Mouse (Mus musculus) thymus, postnatal 36 days (tissue): ENCODE results near the gene Dppa5a.

ENCODE experiments used
- DNase-seq, 2 experiments: peaks; one replicate each; pipeline ENCODE4 v3.0.0; 2022; ENCODE audit warnings: mixed read lengths in 2 of 2

Dppa5a gene

GRCm38 (mm10) chr9:78367959-78368358 lies at the start of gene Dppa5a:
Dppa5a (minus strand) TSS chr9:78368177.
- peak in 1 of 2 experiments; percentile 7 for DNase-seq

DNA sequence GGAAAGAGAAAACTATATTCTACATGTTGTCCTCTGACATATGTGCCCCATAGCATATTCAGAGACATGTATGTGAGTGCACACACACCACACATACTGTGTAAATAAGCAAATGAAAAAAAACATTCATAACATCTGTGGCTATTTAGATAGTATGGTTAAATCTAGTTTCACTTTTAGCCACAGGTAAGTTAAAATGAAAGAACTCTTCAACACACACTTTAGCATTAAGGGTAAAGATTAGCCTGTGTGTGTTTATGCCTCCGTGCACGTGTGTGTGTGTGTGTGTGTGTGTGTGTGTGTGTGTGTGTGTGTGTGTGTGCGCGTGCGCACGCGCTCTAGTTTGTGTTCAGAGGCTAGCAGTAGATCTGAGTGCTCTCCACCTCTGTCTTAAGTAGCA lies 33.6 kb upstream of the Dppa5a start:
- no peak for DNase-seq

DNA sequence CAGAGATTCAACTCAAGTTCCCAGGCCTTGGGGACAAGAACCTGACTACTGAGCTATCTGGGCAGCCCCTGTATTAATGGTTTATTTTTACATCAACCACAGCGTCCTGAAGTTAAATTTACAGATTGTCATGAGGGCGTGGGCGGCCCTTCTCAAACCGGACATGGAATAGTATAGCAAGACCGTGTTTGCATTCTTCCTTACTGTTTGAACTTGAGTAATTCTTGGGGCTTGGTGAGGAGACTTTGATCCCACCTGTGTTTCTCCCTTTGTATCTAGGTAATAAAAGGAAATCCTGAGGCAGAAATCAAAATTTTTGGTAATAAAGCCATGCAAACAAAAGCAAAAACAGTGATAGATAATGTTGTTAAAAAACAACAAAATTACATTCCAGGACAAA lies 32.6 kb upstream of the Dppa5a start:
- no peak for DNase-seq

DNA sequence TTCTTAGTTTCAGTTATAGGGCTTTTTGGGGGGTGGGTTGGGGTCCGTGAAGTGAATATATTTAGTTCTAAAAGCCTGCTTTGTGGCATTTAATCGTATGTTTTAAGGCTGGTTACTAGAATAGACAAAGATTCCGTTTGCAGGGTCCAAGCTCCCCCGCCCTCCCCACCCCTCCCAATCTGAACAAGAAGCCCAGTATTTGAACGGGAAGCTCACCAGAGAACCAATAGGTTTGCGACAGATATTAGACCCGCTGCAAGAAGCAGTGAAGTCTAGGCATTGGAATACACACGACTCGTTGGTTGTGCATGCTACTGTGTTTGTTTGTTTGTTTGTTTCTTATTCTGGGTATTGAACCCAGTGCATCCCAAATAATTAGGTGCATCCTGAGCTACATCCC lies 28.5 kb upstream of the Dppa5a start:
- no peak for DNase-seq

DNA sequence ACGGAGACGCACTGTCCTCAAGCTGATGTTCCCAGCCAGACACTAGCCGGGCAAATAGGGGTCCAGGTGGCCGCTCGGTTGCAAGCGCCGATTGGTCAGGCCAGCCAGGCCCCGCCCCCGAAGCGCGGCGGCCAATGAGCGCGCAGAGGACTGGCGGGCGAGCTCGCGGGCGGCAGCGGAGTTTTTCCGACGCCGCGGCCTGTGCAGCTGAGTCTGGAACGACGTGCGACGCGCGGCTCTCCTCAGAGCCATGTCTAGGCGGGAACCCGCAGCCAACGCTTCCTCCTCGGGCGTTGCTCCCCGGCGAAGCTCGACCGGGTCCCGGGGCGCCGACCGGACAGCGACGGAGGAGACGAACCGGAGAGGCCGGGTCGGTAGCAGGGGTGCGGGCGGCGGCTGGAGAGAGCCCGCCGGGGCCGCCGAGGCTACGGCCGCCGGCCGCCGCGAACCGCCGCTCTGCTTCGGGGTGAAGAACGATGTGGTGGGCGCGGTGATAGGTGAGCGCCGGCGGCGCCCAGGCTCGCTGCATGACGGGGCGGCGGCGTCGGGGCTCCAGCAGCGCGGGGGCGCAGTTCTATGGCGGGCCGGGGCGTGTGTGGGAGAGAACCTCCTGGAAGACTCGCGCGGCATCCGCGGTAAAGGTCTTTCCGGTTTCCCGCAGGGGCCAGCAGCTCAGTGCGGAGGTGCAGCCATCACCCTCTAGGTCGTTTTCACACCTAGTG lies 27.8 kb upstream of the Dppa5a start, which contains the start of gene Ddx43:
Ddx43 (plus strand) TSS at position 148 of the 722 bp plus-strand sequence.
- peak; percentile 30 to 46 for DNase-seq

- no peak for DNase-seq
Measured at GRCm38 (mm10) chr9:78395244-78395629, 27.3 kb upstream of the Dppa5a start.

GRCm38 (mm10) chr9:78394602-78395001 lies 26.6 kb upstream of the Dppa5a start:
- no peak for DNase-seq

DNA sequence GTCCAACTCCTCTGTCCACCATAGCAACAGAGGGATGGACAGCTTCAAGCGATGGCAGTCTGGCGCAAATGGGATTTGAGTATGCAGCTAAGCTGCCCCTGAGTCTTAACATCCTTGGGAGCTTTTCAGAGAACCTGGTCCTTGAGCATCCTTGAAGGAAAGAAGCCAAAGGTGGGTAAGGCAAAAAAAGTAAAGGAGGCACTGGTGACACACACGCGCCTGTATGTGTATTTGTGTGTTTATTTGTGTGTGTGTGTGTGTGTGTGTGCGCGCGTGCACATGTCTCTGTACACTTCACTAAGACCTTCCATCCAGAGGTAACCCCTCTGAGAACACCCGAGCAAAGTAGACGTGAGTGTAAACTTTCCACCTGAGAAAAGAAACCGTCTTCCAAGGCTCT lies 25.8 kb upstream of the Dppa5a start:
- DNase-seq = no peak

- no peak for DNase-seq
Measured at GRCm38 (mm10) chr9:78389981-78390380, 22.0 kb upstream of the Dppa5a start.

DNA sequence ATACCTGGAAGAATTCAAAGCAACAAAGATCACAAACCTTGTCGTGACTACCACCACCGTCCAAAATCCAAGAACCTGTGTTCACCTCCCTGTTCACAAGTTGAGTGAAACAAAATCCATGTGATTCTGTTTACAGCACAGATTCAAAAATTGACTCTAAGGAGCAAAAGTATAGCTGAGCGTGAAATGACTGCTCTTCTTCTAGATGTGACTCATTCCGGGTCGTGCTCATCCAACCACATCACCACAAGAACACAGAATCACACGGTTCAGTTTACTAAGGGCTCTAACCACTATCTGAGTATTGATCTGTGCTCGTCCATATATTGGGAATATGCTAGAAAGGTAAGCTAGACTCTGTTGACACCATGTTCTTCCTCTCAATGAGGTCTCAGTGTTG lies 19.0 kb upstream of the Dppa5a start:
- DNase-seq = no peak

- no peak for DNase-seq
Measured at GRCm38 (mm10) chr9:78385893-78386292, 17.9 kb upstream of the Dppa5a start.

GRCm38 (mm10) chr9:78378113-78378785 lies 10.3 kb upstream of the Dppa5a start, which contains the start of gene Ooep:
Ooep (minus strand) TSS chr9:78378725.
- peak in 1 of 2 experiments; percentile 7 for DNase-seq

DNA sequence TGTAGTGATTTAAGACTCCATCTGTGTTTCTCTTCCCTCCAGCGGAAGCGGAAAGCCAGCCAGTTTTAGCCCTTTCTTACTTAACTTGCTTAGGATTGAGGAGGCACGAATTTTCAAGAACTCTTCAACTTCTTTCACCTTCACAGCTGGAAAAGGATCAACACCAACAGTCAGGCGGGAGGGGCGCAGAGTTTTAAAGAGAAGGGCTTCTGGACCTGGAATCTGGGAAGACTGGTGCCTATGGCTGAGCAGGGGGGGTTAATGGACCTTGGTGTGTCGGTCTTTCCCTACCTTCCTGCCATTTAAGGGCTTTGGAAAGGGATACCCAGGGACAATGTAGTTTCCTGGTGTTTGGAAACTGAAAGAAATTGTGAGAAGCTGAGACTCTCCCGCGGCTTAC lies 9.6 kb upstream of the Dppa5a start:
- DNase-seq = no peak

DNA sequence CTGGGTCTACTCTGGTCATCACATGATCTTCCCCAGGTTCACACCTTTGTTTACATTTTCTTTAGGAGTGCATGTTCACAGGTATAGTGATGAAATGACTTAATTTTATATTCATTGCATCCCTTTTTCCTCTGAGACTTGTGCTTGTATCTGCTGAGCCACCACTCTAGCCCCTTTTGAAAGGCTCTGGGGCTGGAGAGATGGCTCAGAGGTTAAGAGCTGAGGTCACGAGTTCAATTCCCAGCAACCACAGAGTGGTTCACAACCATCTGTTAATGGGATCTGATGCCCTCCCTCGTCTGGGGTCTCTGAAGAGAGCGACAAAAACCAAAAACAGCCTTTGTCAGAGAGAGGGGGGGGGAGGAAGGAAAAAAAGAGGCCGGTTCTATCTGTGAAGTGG lies 7.5 kb upstream of the Dppa5a start:
- no peak for DNase-seq

DNA sequence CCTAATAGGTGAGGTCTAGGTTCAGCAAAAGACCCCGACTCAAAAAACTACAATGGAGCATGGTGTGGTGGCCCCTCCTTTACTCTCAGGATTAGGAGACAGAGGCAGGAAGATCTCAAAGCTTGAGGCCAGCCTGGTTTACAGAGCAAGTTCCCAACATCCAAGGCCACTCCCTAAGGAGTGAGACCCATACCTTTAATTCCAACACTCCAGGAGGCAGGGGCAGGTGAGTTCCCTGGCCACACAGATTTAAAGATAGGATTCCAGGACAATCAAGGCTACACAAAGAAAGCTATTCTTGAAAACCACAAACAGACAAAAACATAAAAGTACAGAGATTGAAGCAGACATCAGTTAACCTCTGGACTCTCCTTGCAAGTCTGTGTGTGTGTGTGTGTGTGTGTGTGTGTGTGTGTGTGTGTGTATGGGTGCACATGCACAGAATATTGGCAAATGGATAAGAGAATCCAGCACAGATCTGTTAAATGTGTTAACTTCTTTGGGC lies 7.0 kb upstream of the Dppa5a start:
- no peak for DNase-seq

DNA sequence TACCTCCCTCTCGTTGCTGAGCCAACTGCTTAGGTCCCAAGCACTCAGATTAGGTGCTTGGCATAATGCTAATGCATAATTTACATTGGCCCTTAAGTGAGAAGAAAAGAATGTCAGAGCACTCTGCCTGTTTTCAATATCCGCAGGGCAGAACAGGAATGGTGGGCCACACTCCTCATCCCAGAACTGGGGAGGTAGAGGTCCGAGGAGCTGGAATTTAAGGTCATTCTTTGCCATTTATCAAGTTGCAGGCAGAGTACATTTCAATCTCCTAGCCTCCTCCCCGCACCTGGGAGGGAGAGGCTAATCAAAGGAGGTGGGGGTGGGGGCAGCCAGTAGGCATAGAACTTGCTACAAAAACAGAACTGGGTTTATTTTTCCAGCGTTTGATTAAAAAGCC lies 6.4 kb upstream of the Dppa5a start:
- no peak for DNase-seq

- no peak for DNase-seq
Measured at GRCm38 (mm10) chr9:78372827-78373504, 5.0 kb upstream of the Dppa5a start.

DNA sequence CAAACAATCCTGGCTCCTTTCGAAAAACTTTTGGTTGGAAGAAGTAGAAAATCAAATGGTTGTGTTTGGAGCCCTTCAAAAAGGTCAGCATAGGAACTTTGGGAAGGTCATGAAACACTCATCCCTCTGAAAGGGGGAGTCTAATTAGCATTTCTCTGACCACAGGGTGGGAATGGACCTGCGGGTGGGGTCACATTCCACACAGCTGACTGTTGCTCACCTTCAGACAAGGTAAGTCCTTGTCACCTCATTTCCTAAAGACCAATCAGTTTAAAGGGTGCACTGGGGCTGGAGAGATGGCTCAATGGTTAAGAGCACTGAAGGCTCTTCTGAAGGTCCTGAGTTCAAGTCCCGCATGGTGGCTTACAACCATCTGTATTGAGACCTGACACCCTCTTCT lies 3.5 kb upstream of the Dppa5a start:
- DNase-seq = no peak

DNA sequence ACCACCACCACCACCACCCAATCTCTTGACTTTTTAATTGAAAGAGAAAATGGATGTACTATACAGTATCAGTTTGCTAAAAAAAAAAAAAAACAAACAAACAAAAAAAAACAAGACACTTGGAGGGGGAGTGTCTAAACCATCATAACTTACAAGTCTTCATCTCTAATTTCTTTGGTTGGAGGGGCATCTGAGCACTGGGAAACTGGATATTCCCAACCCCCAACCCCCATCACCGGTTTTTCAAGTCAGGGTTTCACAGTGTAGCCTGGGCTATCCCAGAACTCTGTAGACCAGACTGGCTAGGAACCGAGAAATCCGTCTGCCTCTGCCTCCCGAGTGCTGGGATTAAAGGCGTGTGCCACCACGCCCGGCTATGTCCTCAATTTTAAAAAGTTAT lies 1.8 kb upstream of the Dppa5a start:
- DNase-seq = no peak

DNA sequence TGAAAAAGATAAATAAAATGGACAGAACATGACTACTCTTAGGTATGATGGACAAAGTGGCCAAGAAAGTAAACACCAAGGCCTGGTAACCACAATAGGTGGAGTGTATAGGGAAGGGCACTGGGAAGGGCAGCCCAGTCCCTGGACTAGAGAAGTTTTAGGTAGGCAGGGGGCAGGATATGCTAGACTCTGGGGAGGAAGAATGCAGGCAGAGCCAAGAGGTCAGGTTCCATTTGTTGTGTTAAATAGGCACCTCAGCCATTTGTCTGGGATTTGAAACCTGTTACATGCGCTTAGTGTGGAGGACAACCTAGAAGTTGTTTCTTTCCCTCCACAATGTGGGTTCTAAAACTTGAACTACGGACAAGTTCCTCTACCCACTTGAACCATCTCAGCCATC lies 1.4 kb upstream of the Dppa5a start:
- DNase-seq = no peak

DNA sequence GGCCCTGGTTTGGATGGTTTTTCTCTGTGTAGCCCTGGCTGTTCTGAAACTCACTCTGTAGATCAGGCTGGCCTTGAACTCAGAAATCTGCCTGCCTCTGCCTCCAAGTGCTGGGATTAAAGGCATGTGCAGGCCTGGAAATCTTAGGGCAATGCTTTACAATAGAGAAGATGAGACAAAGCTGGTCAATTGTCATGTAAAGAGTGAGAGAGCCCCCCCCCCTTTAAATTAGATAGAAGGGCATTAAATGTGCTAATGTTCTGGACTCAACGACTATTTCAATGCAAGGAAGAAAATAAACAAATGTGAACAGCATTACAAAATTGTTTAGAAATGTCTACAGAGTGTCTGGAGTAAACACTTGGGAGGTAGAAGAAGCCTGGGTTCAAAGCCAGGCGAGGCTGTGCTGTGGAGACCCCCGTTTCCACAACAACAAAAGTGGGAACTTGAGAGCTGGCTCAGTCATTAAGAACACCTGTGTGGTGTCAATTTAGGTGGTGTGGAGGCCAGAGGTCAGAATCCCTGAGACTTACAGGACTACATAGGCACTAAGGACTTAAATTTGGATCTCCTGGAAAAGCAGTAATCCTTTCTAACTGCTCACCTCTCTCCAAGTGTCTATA lies 805 bp upstream of the Dppa5a start:
- DNase-seq = no peak

DNA sequence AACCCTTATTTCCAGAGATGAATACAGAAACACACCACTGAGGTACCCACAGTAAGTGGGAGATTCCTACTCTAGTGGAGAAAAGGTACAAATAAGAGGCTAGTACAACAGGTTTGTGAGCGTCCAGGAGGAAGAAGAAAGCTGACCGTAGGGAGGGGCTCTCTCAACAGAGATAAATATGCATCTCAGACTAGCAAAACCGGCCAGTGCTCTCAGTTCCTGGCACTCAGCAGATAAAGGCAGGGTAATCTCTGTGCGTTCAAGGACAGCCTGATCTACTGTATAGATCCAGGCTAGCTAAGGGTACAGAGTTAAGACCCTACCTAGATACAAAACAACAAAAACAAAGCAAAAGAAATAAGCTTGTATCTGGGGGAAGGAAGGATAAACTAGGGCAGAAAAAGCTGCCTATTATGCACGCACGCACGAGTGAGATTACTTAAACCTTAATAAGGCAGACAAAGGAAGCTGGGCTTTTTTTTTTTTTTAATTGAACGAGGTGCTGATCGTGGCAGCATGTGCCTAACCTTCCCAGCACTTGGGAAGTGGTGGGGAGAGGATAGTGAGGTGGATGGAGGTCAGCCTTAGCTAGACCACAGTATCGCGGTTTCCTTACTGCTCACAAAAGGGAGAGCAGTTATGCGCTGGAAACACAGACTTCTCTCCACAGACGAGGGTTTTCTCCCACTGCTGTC lies 2.0 kb downstream of the Dppa5a start:
- no peak for DNase-seq

- no peak for DNase-seq
Measured at GRCm38 (mm10) chr9:78364701-78365100, 3.3 kb downstream of the Dppa5a start.
